Mouse (Mus musculus): ENCODE measurements around the gene Atl1.

- TF ChIP-seq CTCF (IDR thresholded peaks at IDR 0.05) (no peak), EP300 (IDR thresholded peaks at IDR 0.05) (no peak)
These were observed 12.7 kb upstream of the Atl1 start for GRCm38 (mm10) chr12:69879739-69880138.

Data from lung, postnatal 0 days (tissue).